ENCODE assay signal across 13 mouse cellular contexts in the genomic region with DNA sequence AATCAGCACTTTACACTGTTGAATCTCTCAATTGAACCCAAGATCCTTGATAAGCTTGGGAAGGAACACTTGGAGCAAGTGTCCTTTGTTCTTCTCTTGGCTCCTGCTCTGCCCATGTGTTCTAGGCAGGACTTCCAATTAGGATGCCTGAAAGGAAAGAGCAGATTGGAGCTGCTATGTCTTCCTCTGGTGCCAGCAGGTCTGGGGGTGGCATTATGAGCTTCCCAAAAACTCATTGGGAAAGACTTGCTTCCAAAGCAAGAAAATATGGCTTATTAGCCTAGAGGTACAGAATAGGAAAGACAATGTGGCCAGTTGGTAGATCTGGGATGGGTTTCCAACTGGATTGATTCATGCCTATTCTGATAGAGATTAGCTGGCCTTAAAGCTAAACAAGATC.
"Had no signal": no experiment of that assay in that cellular context is flagged by ENCODE, and none has a peak within 500 bp of the region (broad histone marks: within the 10 kb centered on the region; RNA-seq: fewer than 3 reads in every experiment).

No protein-coding gene starts in this region.

- H3K27me3 ChIP-seq: limb, embryonic 15.5 days; liver, embryonic 12.5 days had no signal

- H3K4me2 ChIP-seq: limb, embryonic 15.5 days; liver, embryonic 12.5 days; lung, embryonic 14.5 days had no signal

- H3K4me1 ChIP-seq: limb, embryonic 15.5 days; liver, embryonic 12.5 days; midbrain, embryonic 10.5 days had no signal

- H3K9ac ChIP-seq: limb, embryonic 15.5 days; liver, embryonic 12.5 days; lung, embryonic 14.5 days had no signal

- H3K4me3 ChIP-seq: limb, embryonic 15.5 days; liver, embryonic 12.5 days; midbrain, embryonic 10.5 days; myocyte had no signal

- H3K27ac ChIP-seq: limb, embryonic 15.5 days; liver, embryonic 12.5 days; midbrain, embryonic 10.5 days had no signal

- ATAC-seq: intestine, postnatal 0 days; liver, embryonic 12.5 days had no signal

- H3K9me3 ChIP-seq: limb, embryonic 15.5 days; liver, embryonic 12.5 days; midbrain, embryonic 10.5 days had no signal

- DNase-seq: kidney, adult 8-10 months; kidney, postnatal 25 days; lung, embryonic 14.5 days; lung, postnatal 10 days; lung, postnatal 4 days; midbrain, embryonic 14.5 days; spleen, adult 18-20 months; thymus, postnatal 4 days had no signal

- H3K36me3 ChIP-seq: limb, embryonic 15.5 days; liver, embryonic 12.5 days; midbrain, embryonic 10.5 days had no signal
